Mouse (Mus musculus): ENCODE measurements around the gene Prep.
"Not testable (repeated sequence)": the region's sequence is repeated elsewhere in the genome, so short reads cannot be mapped to it uniquely, and the experiment has no call there.

The Prep gene

DNA sequence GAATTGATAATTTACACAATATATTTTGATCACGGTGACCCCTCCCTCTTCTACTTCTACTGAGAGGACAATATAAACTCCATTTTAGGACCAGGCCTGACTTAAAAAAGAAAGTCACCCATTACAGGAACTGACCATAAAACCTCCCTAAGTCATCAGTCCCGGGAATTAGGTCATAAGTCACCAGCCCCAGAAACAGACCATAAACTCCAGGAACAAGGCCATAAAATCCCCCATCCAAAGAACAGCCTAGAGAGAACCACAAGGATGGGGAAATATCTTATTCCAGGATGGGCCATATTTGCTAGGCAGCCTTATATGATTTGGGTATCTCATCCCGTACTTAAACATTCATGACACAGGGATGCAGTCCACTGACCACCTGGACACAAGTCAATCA is 107.3 kb downstream of the Prep start:
- DNase-seq (ENCODE audit: extremely low read depth, low read depth, low spot score) = no peak

DNA sequence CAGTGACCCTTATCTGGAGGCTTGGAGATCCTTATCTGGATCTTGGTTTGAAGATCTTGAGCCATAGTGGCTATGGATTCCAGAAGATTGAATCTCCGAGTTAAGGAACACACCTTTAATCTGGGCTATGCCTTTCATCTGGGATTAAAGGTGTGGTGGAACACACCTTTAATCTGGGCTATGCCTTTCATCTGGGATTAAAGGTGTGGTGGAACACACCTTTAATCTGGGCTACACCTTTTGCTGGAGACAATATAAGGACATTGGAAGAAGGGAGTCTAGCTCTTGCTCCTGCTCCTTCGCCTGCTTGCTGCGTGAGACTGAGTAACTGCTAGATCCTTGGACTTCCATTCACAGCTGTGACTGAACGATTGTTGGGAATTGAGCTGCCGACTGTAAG is 110.8 kb downstream of the Prep start, which contains the start of gene Popdc3:
TSS of gene Popdc3 (plus strand) at position 301 of the 400 bp plus-strand sequence.
- DNase-seq (ENCODE audit: extremely low read depth, low read depth, low spot score) = not testable (repeated sequence)

DNA sequence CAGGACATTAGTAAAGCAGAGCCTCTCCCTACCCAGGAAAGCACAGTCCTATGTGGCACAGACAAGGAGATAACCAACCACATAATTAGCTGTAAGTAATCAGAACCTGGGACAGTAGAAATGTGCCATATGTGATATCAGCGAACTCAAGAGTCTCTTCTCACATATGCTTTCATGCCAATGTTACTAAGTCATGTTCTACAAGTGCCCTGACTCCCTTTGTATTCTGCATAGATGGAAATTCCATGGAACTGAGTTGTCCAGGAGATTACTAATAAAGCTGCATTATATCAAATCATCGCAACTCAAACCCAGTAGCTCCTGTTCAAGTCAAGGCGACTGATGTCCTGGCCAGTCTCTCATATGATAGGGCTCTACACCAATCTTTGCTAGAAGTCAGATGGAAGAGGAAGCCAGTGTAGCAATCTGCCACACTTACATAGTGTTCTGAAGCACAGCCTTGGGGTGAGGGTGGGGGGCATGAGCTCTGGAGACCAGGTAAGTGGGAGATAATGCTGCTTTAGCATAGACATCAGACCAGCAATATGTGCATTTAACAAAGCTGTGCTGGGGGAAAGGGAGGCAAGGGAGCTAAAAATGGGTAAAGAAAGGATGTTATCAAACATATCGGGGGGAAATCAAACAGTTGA is 113.8 kb downstream of the Prep start:
- no peak for DNase-seq (ENCODE audit: extremely low read depth, low read depth, low spot score)

DNA sequence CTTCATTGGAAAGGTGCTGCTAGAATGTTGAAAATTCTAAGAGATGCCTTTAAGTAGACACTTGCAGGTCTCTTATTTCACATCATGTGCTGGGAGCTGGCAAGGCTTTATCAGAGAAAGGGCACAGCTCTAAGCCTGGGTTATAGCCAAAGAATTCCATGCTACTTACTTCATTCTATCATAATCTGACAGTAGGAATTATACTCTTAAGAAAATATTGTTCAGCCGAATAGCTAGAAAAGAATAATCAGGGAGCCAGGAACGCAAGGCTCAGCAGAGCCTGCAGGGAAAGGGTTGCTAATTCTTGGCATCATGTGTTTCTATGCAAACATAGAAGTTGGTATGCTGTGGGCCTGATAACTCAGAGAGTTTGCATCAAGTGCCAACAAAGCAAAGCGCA is 114.3 kb downstream of the Prep start:
- no peak for DNase-seq (ENCODE audit: extremely low read depth, low read depth, low spot score)

DNA sequence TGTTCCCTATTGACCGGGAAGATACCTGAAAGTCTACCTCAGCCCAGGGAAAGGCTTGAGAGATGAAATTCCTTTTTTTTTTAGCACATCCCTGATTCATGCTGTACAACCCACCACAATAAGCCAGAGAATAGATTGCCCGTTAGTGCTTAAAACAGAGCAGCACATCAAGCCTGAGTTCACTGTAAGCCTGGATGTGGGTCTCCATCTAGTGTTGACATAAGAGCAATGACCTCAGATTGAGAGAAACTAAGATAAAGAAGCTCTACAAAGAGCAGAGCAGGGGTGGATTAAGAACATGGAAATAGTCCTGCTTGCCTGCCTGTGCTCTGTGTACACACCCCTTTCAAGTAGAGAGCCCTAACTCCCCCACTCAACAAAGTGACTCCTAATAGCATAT is 118.5 kb downstream of the Prep start:
- no peak for DNase-seq (ENCODE audit: extremely low read depth, low read depth, low spot score)

DNA sequence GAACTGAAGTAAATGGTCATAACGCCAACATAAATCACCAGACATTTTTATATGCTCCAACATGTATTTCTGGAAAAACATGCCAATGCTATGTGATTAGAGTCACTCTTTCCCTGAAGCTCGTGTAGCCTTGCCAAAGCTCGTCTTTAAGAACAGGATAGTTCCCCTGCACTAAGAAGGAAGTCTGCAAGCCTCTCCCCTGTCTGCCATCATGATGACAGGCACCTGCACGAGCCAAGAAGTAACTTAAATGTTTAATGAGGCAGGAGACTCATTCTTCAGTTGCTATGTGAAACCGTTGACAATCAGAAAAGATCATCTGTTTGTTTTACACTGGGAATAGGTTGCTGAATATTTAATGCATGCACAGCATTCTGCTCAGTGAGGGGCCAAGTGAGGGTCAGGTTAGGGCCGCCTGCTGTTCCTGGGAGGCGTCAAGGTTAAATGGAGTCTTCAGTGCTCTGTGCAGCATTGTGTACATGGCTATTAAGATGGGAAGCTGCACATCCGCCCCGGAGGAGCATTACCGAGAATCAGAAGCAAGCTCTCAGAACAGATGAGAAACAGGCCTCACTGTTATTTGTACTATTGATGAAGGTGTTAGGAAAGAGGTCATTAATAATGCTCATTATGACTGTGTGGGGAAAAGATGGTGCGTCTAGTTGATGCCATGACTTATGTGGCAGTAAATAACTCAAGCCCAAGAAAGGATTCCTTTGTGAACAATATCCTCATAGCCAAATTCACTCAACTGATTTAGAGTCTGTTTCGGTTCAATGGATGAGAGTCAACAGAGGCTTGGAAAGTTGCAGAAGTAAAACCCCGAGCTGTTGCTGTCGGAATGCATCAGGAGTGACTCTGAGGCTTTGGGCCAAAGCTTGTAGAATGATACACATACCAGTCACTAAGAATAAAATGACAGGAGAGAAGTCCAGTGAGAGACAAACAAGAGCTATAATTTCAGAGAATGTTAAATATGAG is 126.6 kb downstream of the Prep start:
- no peak for DNase-seq (ENCODE audit: extremely low read depth, low read depth, low spot score)

DNA sequence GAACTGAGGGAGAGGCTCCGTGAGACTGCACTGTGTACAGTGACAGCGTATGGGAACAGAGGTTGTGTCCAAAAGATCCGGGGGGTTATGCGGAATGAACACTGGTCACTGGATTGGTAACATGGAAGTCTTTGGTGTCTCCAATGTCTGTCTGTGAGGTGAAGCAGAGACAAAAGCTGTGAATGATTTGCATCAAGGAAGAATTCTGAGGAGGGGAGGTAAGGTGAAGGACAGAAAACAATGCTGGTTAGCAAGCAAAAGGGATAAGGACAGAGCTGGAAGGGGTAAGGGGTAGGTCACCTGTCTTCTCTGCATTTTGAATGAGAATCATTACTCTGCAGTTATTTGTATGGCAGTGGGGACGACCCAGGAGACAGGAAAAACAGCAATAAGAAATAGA is 127.5 kb downstream of the Prep start:
- no peak for DNase-seq (ENCODE audit: extremely low read depth, low read depth, low spot score)

DNA sequence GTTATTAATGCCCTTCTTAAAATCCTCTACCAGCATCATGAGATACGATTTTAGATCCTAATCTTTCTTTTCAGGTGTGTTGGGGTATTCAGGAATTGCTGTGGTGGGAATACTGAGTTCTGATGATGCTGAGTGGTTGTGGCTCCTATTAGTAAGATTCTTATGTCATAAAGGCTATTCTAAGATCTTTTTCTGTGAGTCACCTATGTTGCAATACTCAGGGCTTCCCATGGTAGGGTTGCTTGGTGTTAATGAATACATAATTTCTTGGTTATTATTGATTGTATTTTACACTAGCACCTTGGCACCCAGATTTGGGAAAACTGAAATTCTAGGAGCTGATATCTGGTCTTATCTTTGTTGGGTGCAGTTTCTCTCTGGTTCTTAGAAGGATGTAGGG is 137.6 kb downstream of the Prep start:
- DNase-seq (ENCODE audit: extremely low read depth, low read depth, low spot score) = no peak

DNA sequence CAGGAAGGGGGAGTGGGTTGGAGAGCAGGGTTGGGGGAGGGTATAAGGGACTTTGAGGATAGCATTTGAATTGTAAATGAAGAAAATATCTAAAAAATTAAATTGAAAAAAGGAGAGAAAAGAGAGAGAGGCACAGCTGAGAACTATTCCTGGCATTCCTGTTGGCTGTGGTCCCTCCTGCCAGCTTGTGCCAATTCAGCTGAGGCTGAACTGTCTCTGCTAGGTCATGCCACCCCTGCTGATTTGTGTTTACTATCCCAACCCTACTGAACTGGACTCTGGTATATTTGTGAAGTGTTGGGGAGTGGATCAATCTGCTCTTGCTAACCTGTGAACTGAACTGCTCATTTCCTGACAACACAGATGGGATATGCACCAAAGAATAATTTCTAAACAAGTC is 143.2 kb downstream of the Prep start:
- no peak for DNase-seq (ENCODE audit: extremely low read depth, low read depth, low spot score)

DNA sequence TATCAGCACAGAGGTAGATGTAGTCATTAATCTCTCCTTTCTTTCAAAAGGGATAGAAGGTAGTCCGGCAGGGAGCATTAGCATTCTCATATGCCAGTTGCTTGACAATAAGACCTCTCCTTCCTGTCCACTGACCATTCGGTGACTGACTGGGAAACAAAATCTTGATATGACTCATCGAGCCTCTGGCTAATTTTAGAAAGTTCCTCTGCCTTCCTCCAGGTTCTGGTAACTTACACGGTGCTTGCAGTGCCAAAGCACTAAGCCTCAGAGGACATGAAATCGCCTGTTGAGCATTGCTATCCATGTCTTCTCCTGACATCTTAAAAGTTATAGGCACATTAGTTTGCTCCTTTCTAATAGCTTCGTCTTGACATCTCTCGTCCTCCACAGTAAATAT is 149.7 kb downstream of the Prep start:
- no peak for DNase-seq (ENCODE audit: extremely low read depth, low read depth, low spot score)
